Mouse (Mus musculus) stomach, postnatal 0 days (tissue): Measurements from ENCODE around the gene Slc7a4.

ENCODE experiments used
- CTCF ChIP-seq: IDR thresholded peaks from 2 replicates; pipeline ENCODE4 v1.5.1; 2016; ENCODE audit warnings: antibody characterized with exemption, low read depth, mild to moderate bottlenecking, moderate library complexity
- EP300 ChIP-seq: optimal IDR thresholded peaks from 2 replicates; pipeline ENCODE3; 2016; ENCODE audit warnings: antibody characterized with exemption

- no peak for TF ChIP-seq EP300
- no peak for TF ChIP-seq CTCF
Measured at GRCm38 (mm10) chr16:17556180-17556579, 26.8 kb downstream of the Slc7a4 start.
